Mouse (Mus musculus): ENCODE measurements around the gene Syt16. TPM values are rescaled to one million over a fixed set of nuclear protein-coding genes. Genes with fewer than 3 reads are reported as not detected.

Syt16 gene
- total RNA-seq, 4 experiments from 2014 or later: 46.8 to 54.5 (median 51.1) TPM

GRCm38 (mm10) chr12:74009448-74009911 lies 12.0 kb downstream of the Syt16 start:
- peak in 1 of 2 experiments; percentile 46 for DNase-seq (ENCODE audit: low spot score in 2 of 2)

- DNase-seq (ENCODE audit: low spot score in 2 of 2): peak; percentile 67 to 90
Measured at GRCm38 (mm10) chr12:74013739-74014138, 16.3 kb downstream of the Syt16 start.

GRCm38 (mm10) chr12:74014739-74015270 lies 17.3 kb downstream of the Syt16 start:
- no peak for DNase-seq (ENCODE audit: low spot score in 2 of 2)

GRCm38 (mm10) chr12:74015491-74015890 lies 18.0 kb downstream of the Syt16 start:
- no peak for DNase-seq (ENCODE audit: low spot score in 2 of 2)

GRCm38 (mm10) chr12:74023260-74023659 lies 25.8 kb downstream of the Syt16 start:
- DNase-seq (ENCODE audit: low spot score in 2 of 2): no peak

- no peak for DNase-seq (ENCODE audit: low spot score in 2 of 2)
Measured at GRCm38 (mm10) chr12:74024912-74025311, 27.5 kb downstream of the Syt16 start.

GRCm38 (mm10) chr12:74043225-74043624 lies 45.8 kb downstream of the Syt16 start:
- DNase-seq (ENCODE audit: low spot score in 2 of 2): no peak

- DNase-seq (ENCODE audit: low spot score in 2 of 2): no peak
Measured at GRCm38 (mm10) chr12:74043755-74044154, 46.3 kb downstream of the Syt16 start.

- no peak for DNase-seq (ENCODE audit: low spot score in 2 of 2)
Measured at GRCm38 (mm10) chr12:74044241-74044640, 46.8 kb downstream of the Syt16 start.

- DNase-seq (ENCODE audit: low spot score in 2 of 2): peak; percentile 82 to 88
Measured at GRCm38 (mm10) chr12:74055336-74055931, 58.0 kb downstream of the Syt16 start.

GRCm38 (mm10) chr12:74056162-74056561 lies 58.7 kb downstream of the Syt16 start:
- DNase-seq (ENCODE audit: low spot score in 2 of 2): no peak

- DNase-seq (ENCODE audit: low spot score in 2 of 2): no peak
Measured at GRCm38 (mm10) chr12:74062547-74062946, 65.1 kb downstream of the Syt16 start.

GRCm38 (mm10) chr12:74068912-74069311 lies 71.5 kb downstream of the Syt16 start:
- no peak for DNase-seq (ENCODE audit: low spot score in 2 of 2)

- no peak for DNase-seq (ENCODE audit: low spot score in 2 of 2)
Measured at GRCm38 (mm10) chr12:74075590-74075989, 78.1 kb downstream of the Syt16 start.

GRCm38 (mm10) chr12:74076091-74076490 lies 78.6 kb downstream of the Syt16 start:
- no peak for DNase-seq (ENCODE audit: low spot score in 2 of 2)

GRCm38 (mm10) chr12:74081122-74081521 lies 83.7 kb downstream of the Syt16 start:
- DNase-seq (ENCODE audit: low spot score in 2 of 2): no peak

- DNase-seq (ENCODE audit: low spot score in 2 of 2): no peak
Measured at GRCm38 (mm10) chr12:74084389-74084788, 86.9 kb downstream of the Syt16 start.

- DNase-seq (ENCODE audit: low spot score in 2 of 2): no peak
Measured at GRCm38 (mm10) chr12:74087086-74087485, 89.6 kb downstream of the Syt16 start.

- no peak for DNase-seq (ENCODE audit: low spot score in 2 of 2)
Measured at GRCm38 (mm10) chr12:74089342-74090131, 92.1 kb downstream of the Syt16 start.

GRCm38 (mm10) chr12:74092546-74092945 lies 95.1 kb downstream of the Syt16 start:
- no peak for DNase-seq (ENCODE audit: low spot score in 2 of 2)

GRCm38 (mm10) chr12:74093110-74093509 lies 95.6 kb downstream of the Syt16 start:
- DNase-seq (ENCODE audit: low spot score in 2 of 2): no peak

- no peak for DNase-seq (ENCODE audit: low spot score in 2 of 2)
Measured at GRCm38 (mm10) chr12:74094701-74095100, 97.2 kb downstream of the Syt16 start.

Measured in layer of hippocampus, adult 8-10 months (tissue).